Mouse (Mus musculus) layer of hippocampus, adult 18-20 months (tissue): ENCODE data around the gene Lig3. TPM values are rescaled to one million over a fixed set of nuclear protein-coding genes. Genes with fewer than 3 reads are reported as not detected.

Experiments
- total RNA-seq, 2 experiments: library from RNA; stranded (reverse); gene quantifications; 2 replicates each; pipeline ENCODE4 v1.2.3; 2021

Gene Lig3
- total RNA-seq, 2 experiments from 2014 or later = 20.7 to 22.4 TPM

Other genes with a start within 250 kb of the Lig3 start
- gene Cct6b, start 16.8 kb upstream of the Lig3 start, total RNA-seq = under 1 TPM; 0.28 to 0.47 TPM
- gene Zfp830, start 16.8 kb upstream of the Lig3 start, total RNA-seq = 10 to 100 TPM; 15.2 to 18.2 TPM
- gene Rffl, start 90.1 kb downstream of the Lig3 start, total RNA-seq = 10 to 100 TPM in 1 of 2 experiments, 1 to 10 TPM in 1; 9.7 to 12.0 TPM
- gene Rad51d, start 109.5 kb downstream of the Lig3 start, total RNA-seq = 10 to 100 TPM; 14.7 to 18.0 TPM
- gene Fndc8, start 111.0 kb downstream of the Lig3 start, total RNA-seq = not detected
- gene Nle1, start 127.3 kb downstream of the Lig3 start, total RNA-seq = 10 to 100 TPM; 33.6 to 37.6 TPM
- gene Unc45b, start 129.4 kb downstream of the Lig3 start, total RNA-seq = 1 to 10 TPM in 1 of 2 experiments, under 1 TPM in 1; 0.79 to 1.1 TPM
- 1 to 10 TPM; 2.9 to 3.4 TPM for gene Slfn5, start 170.2 kb downstream of the Lig3 start, total RNA-seq
- under 1 TPM; 0.10 to 0.36 TPM for gene Slfn9, start 210.7 kb downstream of the Lig3 start, total RNA-seq
- gene Slfn8, start 239.7 kb downstream of the Lig3 start, total RNA-seq = under 1 TPM; 0.32 to 0.46 TPM